Mouse (Mus musculus) forebrain, postnatal 0 days (tissue): ENCODE data around the gene Adamtsl3. TPM values are rescaled to one million over a fixed set of nuclear protein-coding genes. Genes with fewer than 3 reads are reported as not detected.

Experiments used
- ATAC-seq: fragments of 200-750 bp; cut with Nextera tagmentation; 2 replicates; pipeline ENCODE4 v1.8.0; 2017; ENCODE audit warnings: mild to moderate bottlenecking, moderate library complexity
- DNase-seq: peaks from one replicate; pipeline ENCODE4 v3.0.0-alpha.2; 2015
- H3K27ac ChIP-seq: fragments of 300-500 bp; sonication (generic); 2 replicates; pipeline ENCODE4 v1.5.1; 2014; ENCODE audit warnings: low read depth, mild to moderate bottlenecking, antibody characterized with exemption, low read length, moderate library complexity, mixed read lengths
- H3K27me3 ChIP-seq: fragments of 300-500 bp; sonication (generic); 2 replicates; pipeline ENCODE4 v1.6.1; 2014; ENCODE audit warnings: mild to moderate bottlenecking, low read length, mixed read lengths; ENCODE audit not compliant: insufficient read depth
- H3K36me3 ChIP-seq: fragments of 300-500 bp; sonication (generic); 2 replicates; pipeline ENCODE4 v1.6.1; 2014; ENCODE audit warnings: mild to moderate bottlenecking, moderate library complexity; ENCODE audit not compliant: insufficient read depth
- H3K4me1 ChIP-seq: fragments of 300-500 bp; sonication (generic); 2 replicates; pipeline ENCODE4 v1.6.1; 2014; ENCODE audit warnings: antibody characterized with exemption; ENCODE audit not compliant: insufficient read depth
- H3K4me2 ChIP-seq: fragments of 300-500 bp; sonication (generic); 2 replicates; pipeline ENCODE4 v1.6.1; 2014; ENCODE audit warnings: low read depth, mild to moderate bottlenecking, moderate library complexity
- H3K4me3 ChIP-seq: fragments of 300-500 bp; sonication (generic); 2 replicates; pipeline ENCODE4 v1.5.1; 2014; ENCODE audit warnings: low read depth, low read length, mixed read lengths
- H3K9ac ChIP-seq: fragments of 300-500 bp; sonication (generic); 2 replicates; pipeline ENCODE4 v1.6.1; 2014; ENCODE audit warnings: mild to moderate bottlenecking
- H3K9me3 ChIP-seq: fragments of 300-500 bp; sonication (generic); 2 replicates; pipeline ENCODE4 v1.6.1; 2016; ENCODE audit warnings: low read length
- CTCF ChIP-seq: sonication (generic); IDR thresholded peaks from 2 replicates; pipeline ENCODE4 v1.5.1; 2016; ENCODE audit warnings: antibody characterized with exemption, control low read depth, low read depth
- WGBS: fragments of 180-500 bp; shearing (Covaris S2); extraction: QIAGEN DNeasy Blood & Tissue Kit; methylation state at CpG from one replicate; pipeline ENCODE4 v1.1.7; 2014; 5-methylcytosine and 5-hydroxymethylcytosine counted together
- polyA plus RNA-seq: library from polyadenylated mRNA; unstranded; fragments of >200 nt; fragmentation: Nextera tagmentation; extraction: Ambion mirVana; gene quantifications from 2 replicates; pipeline ENCODE4 v1.2.1, GENCODE M21; 2015
- total RNA-seq: library from RNA; depleted of rRNA; stranded (reverse); fragments of >200 nt; gene quantifications from 2 replicates; pipeline ENCODE4 v1.2.3, GENCODE M21; 2014

Adamtsl3 gene
- total and polyA plus RNA-seq, 2 experiments from 2014 or later, result 0.61 to 4.8 TPM

- Histone ChIP-seq H3K4me1 (no peaks in the 10 kb centered on the region), H3K27me3 (no peaks in the 10 kb centered on the region), H3K36me3 (no peaks in the 10 kb centered on the region), H3K9me3 (no peaks in the 10 kb centered on the region), H3K27ac (no peak overlapping the region), H3K4me3 (no peak overlapping the region), H3K9ac (no peak overlapping the region), H3K4me2 (no peak overlapping the region)
- ATAC-seq (no peak), DNase-seq (no peak)
- 91% methylated on average over 12 of the region's 12 CpGs for WGBS
- no peak for TF ChIP-seq CTCF
Measured at GRCm38 (mm10) chr7:82492881-82493280, 157.4 kb downstream of the Adamtsl3 start.

- no peaks in the 10 kb centered on the region for H3K36me3 ChIP-seq
- H3K9ac ChIP-seq, result no peak overlapping the region
- no peak overlapping the region for H3K4me3 ChIP-seq
- no peak for DNase-seq
- ATAC-seq, result no peak
- WGBS, result 66% methylated on average over 2 of the region's 2 CpGs
- no peak for TF ChIP-seq CTCF
- no peak overlapping the region for H3K27ac ChIP-seq
- H3K4me2 ChIP-seq, result no peak overlapping the region
- no peaks in the 10 kb centered on the region for H3K27me3 ChIP-seq
- no peaks in the 10 kb centered on the region for H3K9me3 ChIP-seq
- H3K4me1 ChIP-seq, result no peaks in the 10 kb centered on the region
Measured at GRCm38 (mm10) chr7:82494220-82494619, 158.7 kb downstream of the Adamtsl3 start.

GRCm38 (mm10) chr7:82497064-82497463 lies 161.6 kb downstream of the Adamtsl3 start:
- Histone ChIP-seq H3K27ac (no peak overlapping the region), H3K4me1 (no peaks in the 10 kb centered on the region), H3K4me3 (no peak overlapping the region), H3K36me3 (no peaks in the 10 kb centered on the region), H3K4me2 (no peak overlapping the region), H3K27me3 (no peaks in the 10 kb centered on the region), H3K9ac (no peak overlapping the region), H3K9me3 (no peaks in the 10 kb centered on the region)
- no peak for TF ChIP-seq CTCF
- DNase-seq (no peak), ATAC-seq (no peak)
- 56% methylated on average over 4 of the region's 4 CpGs for WGBS

- Histone ChIP-seq H3K27ac (no peak overlapping the region), H3K9me3 (no peaks in the 10 kb centered on the region), H3K36me3 (no peaks in the 10 kb centered on the region), H3K9ac (no peak overlapping the region), H3K4me3 (no peak overlapping the region), H3K4me1 (no peaks in the 10 kb centered on the region), H3K27me3 (no peaks in the 10 kb centered on the region), H3K4me2 (no peak overlapping the region)
- no peak for DNase-seq
- TF ChIP-seq CTCF, result no peak
- 79% methylated on average over 6 of the region's 6 CpGs for WGBS
- ATAC-seq, result no peak; the same call in 1 of the 2 replicates
Measured at GRCm38 (mm10) chr7:82501306-82501705, 165.8 kb downstream of the Adamtsl3 start.

- Histone ChIP-seq H3K4me1 (no peaks in the 10 kb centered on the region), H3K4me2 (no peak overlapping the region), H3K9me3 (no peaks in the 10 kb centered on the region), H3K4me3 (no peak overlapping the region), H3K9ac (no peak overlapping the region), H3K36me3 (no peaks in the 10 kb centered on the region), H3K27me3 (no peaks in the 10 kb centered on the region), H3K27ac (no peak overlapping the region)
- ATAC-seq (no peak), DNase-seq (no peak)
- 72% methylated on average over 5 of the region's 5 CpGs for WGBS
- no peak for TF ChIP-seq CTCF
Measured at GRCm38 (mm10) chr7:82502511-82502910, 167.0 kb downstream of the Adamtsl3 start.

GRCm38 (mm10) chr7:82504101-82504500 lies 168.6 kb downstream of the Adamtsl3 start:
- Histone ChIP-seq H3K27ac (no peak overlapping the region), H3K4me2 (no peak overlapping the region), H3K4me3 (no peak overlapping the region), H3K9ac (no peak overlapping the region), H3K27me3 (no peaks in the 10 kb centered on the region), H3K9me3 (no peaks in the 10 kb centered on the region), H3K36me3 (no peaks in the 10 kb centered on the region), H3K4me1 (no peaks in the 10 kb centered on the region)
- ATAC-seq (peak; percentile 72), DNase-seq (peak; percentile 66)
- WGBS, result 15% methylated on average over 4 of the region's 4 CpGs
- TF ChIP-seq CTCF, result peak; percentile 86

GRCm38 (mm10) chr7:82530583-82530982 lies 195.1 kb downstream of the Adamtsl3 start:
- no peak for ATAC-seq
- DNase-seq, result no peak
- Histone ChIP-seq H3K36me3 (no peaks in the 10 kb centered on the region), H3K27ac (no peak overlapping the region), H3K9ac (no peak overlapping the region), H3K4me1 (no peaks in the 10 kb centered on the region), H3K9me3 (no peaks in the 10 kb centered on the region), H3K27me3 (no peaks in the 10 kb centered on the region), H3K4me3 (no peak overlapping the region), H3K4me2 (no peak overlapping the region)
- 85% methylated on average over 5 of the region's 5 CpGs for WGBS
- TF ChIP-seq CTCF, result no peak

GRCm38 (mm10) chr7:82531376-82531775 lies 195.9 kb downstream of the Adamtsl3 start:
- TF ChIP-seq CTCF, result no peak
- 77% methylated on average over 7 of the region's 7 CpGs for WGBS

More at GRCm38 (mm10) chr7:82531376-82531775, 195.9 kb downstream of the Adamtsl3 start:
- H3K9me3 ChIP-seq, result no peaks in the 10 kb centered on the region
- DNase-seq (no peak), ATAC-seq (no peak)
- no peak overlapping the region for H3K4me3 ChIP-seq
- no peaks in the 10 kb centered on the region for H3K27me3 ChIP-seq
- no peaks in the 10 kb centered on the region for H3K36me3 ChIP-seq
- no peaks in the 10 kb centered on the region for H3K4me1 ChIP-seq
- H3K9ac ChIP-seq, result no peak overlapping the region
- H3K27ac ChIP-seq, result no peak overlapping the region
- no peak overlapping the region for H3K4me2 ChIP-seq
